10 mouse cellular contexts compared by ENCODE assay signal in the genomic region with DNA sequence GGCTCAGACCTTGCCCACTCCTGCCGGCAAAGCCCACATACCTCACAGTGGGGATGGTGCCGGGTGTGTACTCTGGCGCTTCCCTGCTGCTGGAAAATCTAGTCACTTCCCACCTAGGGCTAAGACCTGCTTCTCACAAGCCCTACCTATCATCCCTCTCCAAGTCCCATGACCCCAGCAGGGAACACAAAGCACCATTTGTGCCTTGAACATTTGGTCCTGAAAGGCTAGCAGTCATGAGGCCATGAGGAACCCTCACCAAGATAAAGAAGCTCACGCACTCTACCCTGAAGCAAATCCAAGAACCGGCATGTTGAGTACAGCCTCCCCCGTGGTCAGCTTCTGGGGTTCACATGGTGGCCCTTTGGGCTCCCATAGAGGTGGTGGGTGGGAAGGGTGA. TPM values are rescaled to one million over a fixed set of nuclear protein-coding genes. Genes with fewer than 3 reads are reported as not detected.
DNase-seq lines count a peak whose midpoint lies in the region; TF ChIP-seq lines count a peak whose summit lies in the region.
"Had no signal": no experiment of that assay in that cellular context is flagged by ENCODE, and none has a peak within 500 bp of the region (broad histone marks: within the 10 kb centered on the region; RNA-seq: fewer than 3 reads in every experiment).

Gene Ptgds (minus strand): TSS at position 78 of the 400 bp plus-strand sequence.

- TF ChIP-seq CTCF in thymus, adult 2 months (IDR thresholded peaks at IDR 0.05; ENCODE audit: borderline replicate concordance, control insufficient read depth, extremely low read depth, insufficient read depth, low read length, poor library complexity): no peak
- TF ChIP-seq CTCF in gastrocnemius, adult 2 months (IDR thresholded peaks at IDR 0.05): no peak

- no peak within 1 kb of the TSS for H3K27ac ChIP-seq in heart, embryonic 10.5 days
- no peak within 1 kb of the TSS for H3K27ac ChIP-seq in thymus, adult 2 months (ENCODE audit: control insufficient read depth, insufficient read depth, low read length)
- H3K27ac ChIP-seq in gastrocnemius, adult 2 months: no peak within 1 kb of the TSS

- no peaks in the 10 kb centered on the region for H3K9me3 ChIP-seq in heart, embryonic 10.5 days

- H3K27me3 ChIP-seq in heart, embryonic 10.5 days (ENCODE audit: insufficient read depth, poor library complexity, severe bottlenecking): peaks cover 12% of the 10 kb centered on the region; the same call in 1 of the 2 replicates
- no peaks in the 10 kb centered on the region for H3K27me3 ChIP-seq in thymus, adult 2 months (ENCODE audit: control insufficient read depth, insufficient read depth, low read length)

- peaks cover 27% of the 10 kb centered on the region for H3K4me1 ChIP-seq in heart, embryonic 10.5 days
- H3K4me1 ChIP-seq in thymus, adult 2 months (replicated peaks; ENCODE audit: control insufficient read depth, insufficient read depth, low read length): peaks cover 31% of the 10 kb centered on the region

- peak; percentile 50 to 69 for DNase-seq in heart, adult 18-20 months
- no peak for DNase-seq in heart, embryonic 10.5 days (ENCODE audit: low spot score)
- no peak for DNase-seq in thymus, adult 2 months
- DNase-seq in thymus, postnatal 4 days: no peak
- no peak for DNase-seq in layer of hippocampus, postnatal 10 days (ENCODE audit: low spot score in 2 of 2)
- no peak for DNase-seq in gastrocnemius, adult 2 months
- no peak for DNase-seq in urinary bladder, postnatal 4 days (ENCODE audit: low spot score in 2 of 2)
- DNase-seq in right cerebral cortex, postnatal 36 days (ENCODE audit: low spot score in 2 of 2): no peak
- DNase-seq: lung, adult 18-20 months had no signal

- H3K4me3 ChIP-seq in heart, embryonic 10.5 days: no peak within 1 kb of the TSS
- H3K4me3 ChIP-seq in thymus, adult 2 months (ENCODE audit: control insufficient read depth, insufficient read depth, low read length): no peak within 1 kb of the TSS
- H3K4me3 ChIP-seq in gastrocnemius, adult 2 months: no peak within 1 kb of the TSS

- no peaks in the 10 kb centered on the region for H3K36me3 ChIP-seq in heart, embryonic 10.5 days
- no peaks in the 10 kb centered on the region for H3K36me3 ChIP-seq in thymus, adult 2 months (ENCODE audit: control insufficient read depth, insufficient read depth, low read length)

- WGBS in heart, embryonic 10.5 days: 31% methylated on average over 6 of the region's 6 CpGs
- WGBS in thymus, adult 2 months: 95% methylated on average over 6 of the region's 6 CpGs

- intact Hi-C loops in gastrocnemius, adult 2 months (cut with DNase I): no loop called here

- no peak for TF ChIP-seq POLR2A in thymus, adult 2 months (IDR thresholded peaks at IDR 0.05; ENCODE audit: control insufficient read depth, extremely low read depth, insufficient read depth, low read length, poor library complexity)

RNA-seq across cellular contexts. Expression of gene Ptgds, which starts in this region (rescaled TPM):
- total RNA-seq in heart, adult 18-20 months (2021): 100 to 1,000 TPM; 450 to 656 TPM
- polyA plus RNA-seq in heart, embryonic 10.5 days (2016; fragmentation: Nextera tagmentation; extraction: Ambion mirVana): 0.18 and 0.32 TPM in 2 replicates
- 4.4 and 13.8 TPM in 2 replicates for polyA plus RNA-seq in thymus, adult 2 months (2012; rRNA removed)
- total RNA-seq in layer of hippocampus, postnatal 10 days (2021): 100 to 1,000 TPM; 257 to 743 TPM
- not detected for total RNA-seq in gastrocnemius, adult 2 months (2021)
- total RNA-seq: neutrophil, adult 5-6 weeks had no signal

Comparison
In these comparisons a context has a peak if more than half of its experiments do, and no peak if none do; other contexts are left out.
1. RNA of gene Ptgds (total RNA-seq): 257 to 743 TPM in layer of hippocampus, postnatal 10 days and 450 to 656 TPM in heart, adult 18-20 months; not detected in gastrocnemius, adult 2 months; every median in the first group is over 100 times any median in the second.
2. DNase-seq: peak in heart, adult 18-20 months (2 of 2); none in heart, embryonic 10.5 days (single experiment), thymus, adult 2 months (single experiment), thymus, postnatal 4 days (single experiment), layer of hippocampus, postnatal 10 days (0 of 2), gastrocnemius, adult 2 months (single experiment), urinary bladder, postnatal 4 days (0 of 2) and right cerebral cortex, postnatal 36 days (0 of 2).